Mouse (Mus musculus) C2C12 (cell line): ENCODE results near the gene Nfatc4.

Source experiments
- CTCF ChIP-seq: IDR thresholded peaks from one replicate; pipeline ENCODE4 v1.5.1; 2011; ENCODE audit not compliant: control insufficient read depth, insufficient read depth, insufficient read length
- MAX ChIP-seq: IDR thresholded peaks from one replicate; pipeline ENCODE4 v1.6.1; 2011; ENCODE audit warnings: mild to moderate bottlenecking, control low read depth

DNA sequence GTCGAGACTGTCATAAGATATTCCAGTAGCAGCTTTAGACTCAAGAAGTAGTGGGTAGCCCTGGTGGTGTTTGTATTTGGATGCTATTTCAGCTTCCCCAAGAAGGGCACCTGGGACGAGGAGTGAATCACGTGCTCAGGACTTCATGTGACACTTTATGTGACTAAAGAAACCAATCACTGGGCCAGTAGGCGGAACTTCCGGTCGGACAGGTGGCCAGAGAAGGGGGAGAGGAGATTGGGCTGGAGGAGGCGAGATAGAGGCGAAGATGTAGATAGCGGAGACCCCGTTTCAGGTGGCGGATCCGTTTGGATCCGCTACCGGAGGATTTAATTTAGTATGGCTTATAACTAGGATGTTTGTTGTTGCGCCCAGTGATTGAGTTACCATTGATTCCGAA is 8.1 kb upstream of the Nfatc4 start:
- TF ChIP-seq MAX (no peak), CTCF (no peak)
